Mouse (Mus musculus) limb, embryonic 14.5 days (tissue): ENCODE measurements around the gene Kat2b. TPM values are rescaled to one million over a fixed set of nuclear protein-coding genes. Genes with fewer than 3 reads are reported as not detected.
"Not testable (repeated sequence)": the region's sequence is repeated elsewhere in the genome, so short reads cannot be mapped to it uniquely, and the experiment has no call there.

Source experiments
- ATAC-seq: fragments of 200-750 bp; cut with Nextera tagmentation; 2 replicates; pipeline ENCODE4 v1.8.0; 2017; ENCODE audit warnings: low read depth, moderate number of reproducible peaks, moderate TSS enrichment; ENCODE audit not compliant: low FRiP score
- DNase-seq: peaks from one replicate; pipeline ENCODE4 v3.0.0-alpha.2; 2015; ENCODE audit warnings: low spot score
- H3K27ac ChIP-seq: fragments of 300-500 bp; sonication (generic); replicated peaks from 2 replicates; pipeline ENCODE4 v1.5.1; 2014; ENCODE audit warnings: low read depth, mild to moderate bottlenecking, low read length, moderate library complexity, mixed read lengths
- H3K27me3 ChIP-seq: fragments of 300-500 bp; sonication (generic); 2 replicates; pipeline ENCODE4 v1.6.1; 2014; ENCODE audit warnings: low read length, mixed read lengths; ENCODE audit not compliant: control insufficient read depth, insufficient read depth
- H3K36me3 ChIP-seq: fragments of 300-500 bp; sonication (generic); 2 replicates; pipeline ENCODE4 v1.6.1; 2014; ENCODE audit warnings: mild to moderate bottlenecking, low read length, moderate library complexity, mixed read lengths; ENCODE audit not compliant: control insufficient read depth, insufficient read depth
- H3K4me1 ChIP-seq: fragments of 300-500 bp; sonication (generic); 2 replicates; pipeline ENCODE4 v1.6.1; 2014; ENCODE audit warnings: antibody characterized with exemption, low read length, mixed read lengths; ENCODE audit not compliant: control insufficient read depth, insufficient read depth
- H3K4me2 ChIP-seq: fragments of 300-500 bp; sonication (generic); replicated peaks from 2 replicates; pipeline ENCODE4 v1.6.1; 2014; ENCODE audit warnings: low read depth, mild to moderate bottlenecking, low read length, moderate library complexity; ENCODE audit not compliant: severe bottlenecking
- H3K4me3 ChIP-seq: fragments of 300-500 bp; sonication (generic); replicated peaks from 2 replicates; pipeline ENCODE4 v1.5.1; 2014; ENCODE audit warnings: low read length
- H3K9ac ChIP-seq: fragments of 300-500 bp; sonication (generic); 2 replicates; pipeline ENCODE4 v1.6.1; 2014; ENCODE audit warnings: mild to moderate bottlenecking, low read depth, low read length, moderate library complexity; ENCODE audit not compliant: severe bottlenecking
- H3K9me3 ChIP-seq: fragments of 300-500 bp; sonication (generic); 2 replicates; pipeline ENCODE4 v1.6.1; 2016; ENCODE audit warnings: low read length; ENCODE audit not compliant: control insufficient read depth
- POLR2A ChIP-seq: fragments of 200-500 bp; IDR thresholded peaks from 2 replicates; pipeline ENCODE4 v1.8.0; 2012; ENCODE audit warnings: inconsistent platforms, mild to moderate bottlenecking, moderate library complexity, borderline replicate concordance; ENCODE audit not compliant: insufficient read depth, insufficient read length; ENCODE audit errors: extremely low read depth
- WGBS: fragments of 180-500 bp; shearing (Covaris S2); extraction: QIAGEN DNeasy Blood & Tissue Kit; methylation state at CpG from one replicate; pipeline ENCODE4 v1.1.7; 2014; 5-methylcytosine and 5-hydroxymethylcytosine counted together
- polyA plus RNA-seq, 2 experiments: library from polyadenylated mRNA; depleted of rRNA in 1 of 2; stranded (reverse) in 1 of 2; unstranded in 1 of 2; fragments of >200 nt; fragmentation: Nextera tagmentation in 1 of 2; extraction: Ambion mirVana in 1 of 2; gene quantifications; 2 replicates each; pipeline versions ENCODE4 v1.2.1 to v1.2.3; 2012 to 2014

The Kat2b gene
- polyA plus RNA-seq, 2 experiments = 7.9 to 10.0 TPM

DNA sequence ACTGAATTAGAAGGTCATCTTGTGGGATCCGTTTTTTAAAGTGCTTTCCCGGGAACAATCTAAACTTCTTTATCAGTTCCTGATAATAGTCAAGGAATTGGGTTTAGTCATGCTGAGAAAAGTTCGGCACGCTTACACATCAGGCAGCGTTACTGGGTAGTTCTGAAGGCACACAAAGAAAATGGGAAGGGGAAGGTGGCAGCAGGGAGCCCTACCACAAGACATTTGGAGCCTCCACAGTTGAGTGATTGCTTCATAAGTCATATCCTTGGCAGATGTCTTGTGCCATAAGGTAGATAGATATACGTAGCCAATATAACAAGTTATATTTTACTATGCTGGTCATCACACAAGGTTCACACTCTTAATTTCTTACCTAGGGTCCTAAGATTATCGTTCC lies 123.3 kb downstream of the Kat2b start:
- ATAC-seq = no peak
- DNase-seq = no peak
- H3K27ac ChIP-seq = peak overlapping the region; percentile 98
- no peak for TF ChIP-seq POLR2A
- no peaks in the 10 kb centered on the region for H3K27me3 ChIP-seq
- peak overlapping the region; percentile 68 for H3K4me3 ChIP-seq
- no peaks in the 10 kb centered on the region for H3K9me3 ChIP-seq
- peaks cover 8% of the 10 kb centered on the region; the same call in 1 of the 2 replicates for H3K36me3 ChIP-seq
- H3K9ac ChIP-seq = peak overlapping the region; percentile 86
- WGBS = 25% methylated on average over 7 of the region's 7 CpGs
- peak overlapping the region; percentile 66 for H3K4me2 ChIP-seq
- H3K4me1 ChIP-seq = peaks cover 4% of the 10 kb centered on the region; the same call in 1 of the 2 replicates

DNA sequence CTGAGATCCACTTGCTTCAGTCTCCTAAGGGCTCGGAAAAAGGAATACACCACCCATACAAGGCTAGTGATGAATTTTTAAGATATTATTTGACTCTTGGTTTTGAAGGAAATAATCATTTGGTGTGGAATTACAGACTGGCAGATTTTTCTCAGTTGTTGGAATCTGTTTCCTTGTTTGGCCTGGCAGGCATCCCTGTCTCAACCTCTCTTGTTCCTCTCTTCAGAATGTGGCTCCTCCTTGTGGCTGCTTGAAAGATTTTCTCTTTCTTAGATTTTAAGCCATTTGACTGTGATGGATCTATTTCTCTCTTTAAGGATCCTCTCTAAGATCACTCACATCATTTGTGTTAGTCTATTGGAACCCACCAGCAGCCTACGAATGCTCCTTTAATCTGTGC lies 127.4 kb downstream of the Kat2b start:
- no peaks in the 10 kb centered on the region for H3K36me3 ChIP-seq
- no peak overlapping the region for H3K4me3 ChIP-seq
- no peak for ATAC-seq
- H3K4me1 ChIP-seq = no peaks in the 10 kb centered on the region
- WGBS = 80% methylated on average over 2 of the region's 2 CpGs
- no peak for TF ChIP-seq POLR2A
- peak; percentile 48 for DNase-seq
- H3K9me3 ChIP-seq = no peaks in the 10 kb centered on the region
- no peak overlapping the region for H3K4me2 ChIP-seq
- H3K9ac ChIP-seq = no peak overlapping the region
- H3K27me3 ChIP-seq = no peaks in the 10 kb centered on the region
- H3K27ac ChIP-seq = no peak overlapping the region

DNA sequence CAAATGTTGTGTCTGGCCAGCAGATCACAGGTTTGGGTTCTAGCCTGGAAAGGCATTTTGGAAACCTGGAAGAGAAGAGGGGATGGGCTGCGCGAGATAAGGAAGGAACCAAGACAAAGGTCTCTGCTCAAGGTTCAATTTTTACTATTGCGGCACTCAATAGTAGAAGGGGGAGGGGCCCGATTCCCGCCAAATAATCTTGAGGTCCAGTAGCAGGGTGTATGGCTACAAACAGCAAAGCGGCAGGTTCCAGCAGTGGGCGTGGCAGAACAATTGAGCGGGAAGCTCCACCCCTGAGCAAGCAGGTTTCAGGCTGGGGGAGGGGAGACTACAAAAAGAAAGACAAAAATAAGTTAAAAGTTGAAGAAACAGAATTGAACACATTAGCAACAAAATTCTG lies 130.9 kb downstream of the Kat2b start:
- ATAC-seq, H3K9me3 ChIP-seq, DNase-seq, H3K36me3 ChIP-seq, H3K27me3 ChIP-seq, H3K27ac ChIP-seq, H3K4me2 ChIP-seq, H3K9ac ChIP-seq, H3K4me3 ChIP-seq, H3K4me1 ChIP-seq: not testable (repeated sequence)
- 84% methylated on average over 8 of the region's 8 CpGs for WGBS

DNA sequence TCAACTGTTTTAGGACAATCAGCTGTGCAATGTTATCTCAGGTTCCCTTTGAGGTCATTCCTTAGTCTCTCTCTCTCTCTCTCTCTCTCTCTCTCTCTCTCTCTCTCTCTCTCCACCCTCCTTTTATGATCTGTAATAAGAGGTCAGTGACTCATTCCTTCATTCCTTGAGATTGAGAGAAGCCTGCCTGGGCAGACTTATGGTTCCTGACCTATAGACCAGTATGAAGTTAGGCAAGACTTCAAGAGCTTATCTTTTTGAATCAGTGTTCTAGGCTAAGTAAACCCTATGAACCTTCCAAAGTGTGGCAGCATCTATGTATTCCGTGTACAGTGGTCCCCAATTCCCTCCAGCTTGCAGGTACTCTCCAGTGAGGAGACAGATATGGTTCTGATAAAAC lies 147.8 kb downstream of the Kat2b start:
- TF ChIP-seq POLR2A = no peak
- H3K4me1 ChIP-seq = no peaks in the 10 kb centered on the region
- ATAC-seq (no peak), DNase-seq (no peak)
- no peak overlapping the region for H3K27ac ChIP-seq
- no peaks in the 10 kb centered on the region for H3K9me3 ChIP-seq
- no peak overlapping the region for H3K4me2 ChIP-seq
- no peaks in the 10 kb centered on the region for H3K27me3 ChIP-seq
- no peak overlapping the region for H3K4me3 ChIP-seq
- no peaks in the 10 kb centered on the region for H3K36me3 ChIP-seq
- H3K9ac ChIP-seq = no peak overlapping the region
- 54% methylated on average over 1 of the region's 1 CpGs for WGBS

DNA sequence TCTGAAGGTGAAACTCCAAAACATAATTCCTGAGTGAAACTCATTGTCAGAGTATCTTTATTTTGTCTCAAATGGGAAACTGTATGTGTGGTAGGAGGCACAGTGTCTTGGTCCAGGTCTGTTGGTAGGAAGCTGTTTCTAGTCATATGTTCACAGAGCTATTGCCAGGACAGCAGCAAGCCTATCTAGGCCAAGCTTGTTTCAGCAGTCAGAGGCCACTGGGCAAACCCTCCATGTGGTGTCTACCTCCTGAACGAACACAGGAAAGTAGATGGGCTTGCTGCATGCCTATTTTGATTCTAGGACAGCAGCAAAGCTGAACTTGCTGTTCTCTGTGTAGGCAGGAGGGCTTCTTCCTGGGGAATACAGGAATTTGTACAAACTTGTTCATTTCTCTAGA lies 148.5 kb downstream of the Kat2b start:
- not testable (repeated sequence) for H3K4me2 ChIP-seq, H3K27me3 ChIP-seq, H3K4me3 ChIP-seq, H3K27ac ChIP-seq, DNase-seq, H3K9me3 ChIP-seq, ATAC-seq, H3K36me3 ChIP-seq, H3K9ac ChIP-seq, H3K4me1 ChIP-seq
- WGBS = 44% methylated on average over 1 of the region's 1 CpGs

DNA sequence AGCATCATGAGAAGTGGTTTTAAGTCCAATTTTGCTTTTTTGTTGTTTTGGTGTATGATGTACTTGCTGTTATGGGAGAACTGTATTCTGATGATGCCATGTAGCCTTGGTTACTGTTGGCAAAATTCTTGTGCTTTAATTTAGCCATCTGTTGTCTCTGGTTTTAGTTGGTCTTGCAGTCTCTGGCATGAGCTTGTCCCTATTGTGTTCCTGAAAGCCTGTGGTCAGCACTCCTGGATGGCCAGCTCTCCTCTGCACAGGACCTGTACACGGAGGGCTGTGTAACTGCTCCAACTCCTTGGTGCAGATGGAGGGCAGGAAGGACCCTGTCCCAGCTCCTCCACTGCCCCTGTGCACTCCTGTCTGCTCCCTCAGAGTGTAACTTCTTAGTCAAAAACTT lies 151.8 kb downstream of the Kat2b start:
- H3K27me3 ChIP-seq = no peaks in the 10 kb centered on the region
- no peaks in the 10 kb centered on the region for H3K36me3 ChIP-seq
- DNase-seq (no peak), ATAC-seq (no peak)
- no peak overlapping the region for H3K4me2 ChIP-seq
- H3K27ac ChIP-seq = no peak overlapping the region
- H3K9me3 ChIP-seq = no peaks in the 10 kb centered on the region
- H3K4me3 ChIP-seq = no peak overlapping the region
- WGBS = 61% methylated on average over 1 of the region's 1 CpGs
- H3K4me1 ChIP-seq = no peaks in the 10 kb centered on the region
- no peak overlapping the region for H3K9ac ChIP-seq
- no peak for TF ChIP-seq POLR2A

DNA sequence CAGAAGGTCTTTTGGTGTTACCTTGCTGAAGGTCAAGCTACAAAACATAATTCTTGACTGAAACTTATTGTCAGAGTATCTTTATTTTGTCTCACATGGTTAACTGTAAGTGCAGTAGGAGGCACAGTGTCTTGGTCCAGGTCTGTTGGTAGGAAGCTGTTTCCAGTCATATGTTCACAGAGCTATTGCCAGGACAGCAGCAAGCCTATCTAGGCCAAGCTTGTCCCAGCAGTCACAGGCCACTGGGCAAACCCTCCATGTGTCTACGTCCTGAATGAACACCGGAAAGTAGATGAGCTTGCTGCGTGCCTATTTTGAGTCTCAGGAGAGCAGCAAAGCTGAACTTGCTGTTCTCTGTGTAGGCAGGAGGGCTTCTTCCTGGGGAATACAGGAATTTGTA lies 152.3 kb downstream of the Kat2b start:
- not testable (repeated sequence) for H3K4me3 ChIP-seq, H3K36me3 ChIP-seq, H3K27me3 ChIP-seq, H3K4me2 ChIP-seq, H3K9me3 ChIP-seq, H3K27ac ChIP-seq, DNase-seq, H3K4me1 ChIP-seq, ATAC-seq, H3K9ac ChIP-seq
- WGBS = 82% methylated on average over 3 of the region's 3 CpGs
